Mouse (Mus musculus): ENCODE measurements around the gene Gm20388.

DNA sequence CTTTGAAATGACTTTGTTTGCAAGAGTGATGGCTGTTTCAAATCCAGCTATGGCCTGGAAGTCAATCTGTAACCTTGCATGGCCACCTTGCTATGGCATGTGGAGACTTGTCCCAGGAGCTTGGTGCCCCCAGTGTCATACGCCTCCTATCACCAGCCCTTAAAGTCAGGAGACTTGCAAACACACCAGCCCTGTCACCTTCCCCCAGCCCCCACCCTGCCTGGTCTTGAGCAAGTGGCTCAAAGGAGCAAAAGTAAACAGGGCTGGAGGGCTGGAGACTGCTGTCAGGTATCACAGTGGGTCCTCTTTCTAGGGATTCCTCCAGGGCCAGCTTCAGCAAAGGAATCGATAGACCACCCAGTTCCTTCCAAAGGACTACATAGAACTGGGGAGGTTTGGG is 2400.5 kb downstream of the Gm20388 start:
- TF ChIP-seq TAL1 (IDR thresholded peaks at IDR 0.05; ENCODE audit: low read length) (no peak), GATA1 (IDR thresholded peaks at IDR 0.05; ENCODE audit: low read length) (no peak)

Measured in erythroblast, embryonic 14.5 days (primary cell).